Mouse (Mus musculus) hindbrain, postnatal 0 days (tissue): ENCODE results near the gene Wdr18. TPM values are rescaled to one million over a fixed set of nuclear protein-coding genes. Genes with fewer than 3 reads are reported as not detected.
A peak's percentile ranks its signal among the peaks of the same experiment; 100 is the strongest.

Experiments used
- ATAC-seq: fragments of 200-750 bp; cut with Nextera tagmentation; 2 replicates; pipeline ENCODE4 v1.8.0; 2017; ENCODE audit warnings: mild to moderate bottlenecking, moderate TSS enrichment, moderate library complexity
- DNase-seq: peaks from one replicate; pipeline ENCODE4 v3.0.0-alpha.2; 2015; ENCODE audit warnings: low spot score
- H3K27ac ChIP-seq: fragments of 300-500 bp; sonication (generic); 2 replicates; pipeline ENCODE4 v1.5.1; 2014; ENCODE audit warnings: mild to moderate bottlenecking
- H3K27me3 ChIP-seq: fragments of 300-500 bp; sonication (generic); 2 replicates; pipeline ENCODE4 v1.6.1; 2014; ENCODE audit warnings: low read length, mixed read lengths; ENCODE audit not compliant: insufficient read depth
- H3K36me3 ChIP-seq: fragments of 300-500 bp; sonication (generic); 2 replicates; pipeline ENCODE4 v1.6.1; 2014; ENCODE audit warnings: low read length, mixed read lengths; ENCODE audit not compliant: insufficient read depth
- H3K4me1 ChIP-seq: fragments of 300-500 bp; sonication (generic); 2 replicates; pipeline ENCODE4 v1.6.1; 2014; ENCODE audit warnings: antibody characterized with exemption, low read length, mixed read lengths; ENCODE audit not compliant: insufficient read depth
- H3K4me2 ChIP-seq: fragments of 300-500 bp; sonication (generic); 2 replicates; pipeline ENCODE4 v1.6.1; 2014; ENCODE audit warnings: low read depth, mild to moderate bottlenecking, low read length, moderate library complexity, mixed read lengths
- H3K4me3 ChIP-seq: fragments of 300-500 bp; sonication (generic); 2 replicates; pipeline ENCODE4 v1.5.1; 2014; ENCODE audit warnings: low read length
- H3K9ac ChIP-seq: fragments of 300-500 bp; sonication (generic); replicated peaks from 2 replicates; pipeline ENCODE4 v1.6.1; 2014; ENCODE audit warnings: mild to moderate bottlenecking, low read length, moderate library complexity, mixed read lengths
- H3K9me3 ChIP-seq: fragments of 300-500 bp; sonication (generic); 2 replicates; pipeline ENCODE4 v1.6.1; 2016; ENCODE audit warnings: low read length, mixed read lengths
- CTCF ChIP-seq: IDR thresholded peaks from 2 replicates; pipeline ENCODE4 v1.5.1; 2016; ENCODE audit warnings: antibody characterized with exemption, control low read depth, low read depth
- WGBS: fragments of 180-500 bp; shearing (Covaris S2); extraction: QIAGEN DNeasy Blood & Tissue Kit; methylation state at CpG from one replicate; pipeline ENCODE4 v1.1.7; 2014; 5-methylcytosine and 5-hydroxymethylcytosine counted together
- polyA plus RNA-seq: library from polyadenylated mRNA; unstranded; fragments of >200 nt; fragmentation: Nextera tagmentation; extraction: Ambion mirVana; gene quantifications from 2 replicates; pipeline ENCODE4 v1.2.1, GENCODE M21; 2015
- total RNA-seq: library from RNA; depleted of rRNA; stranded (reverse); fragments of >200 nt; gene quantifications from 2 replicates; pipeline ENCODE4 v1.2.3, GENCODE M21; 2014

The Wdr18 gene
- total and polyA plus RNA-seq, 2 experiments from 2014 or later, result 74.6 to 109 TPM

DNA sequence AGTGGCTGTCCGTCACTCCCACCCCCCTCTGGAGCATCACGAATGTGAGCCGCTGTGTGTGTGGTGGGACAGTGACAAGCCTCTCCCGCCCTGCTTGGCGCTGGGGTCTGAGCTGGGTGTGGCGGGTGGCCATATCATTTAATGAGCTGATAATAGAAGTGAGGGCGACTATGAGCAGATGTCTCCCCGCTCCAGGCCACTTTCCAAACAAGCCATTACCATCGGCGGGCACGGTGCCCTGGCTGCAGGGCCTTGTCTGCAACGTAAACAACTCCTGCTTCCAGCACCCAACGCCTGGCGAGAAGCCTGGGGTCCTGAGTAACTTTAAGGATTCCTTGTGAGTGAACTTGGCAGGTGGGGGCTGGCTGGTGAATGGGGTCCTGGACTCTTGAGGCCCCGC lies 37.9 kb downstream of the Wdr18 start:
- WGBS, result 6% methylated on average over 15 of the region's 15 CpGs
- Histone ChIP-seq H3K4me2 (peak overlapping the region; percentile 79), H3K9me3 (no peaks in the 10 kb centered on the region), H3K4me3 (peak overlapping the region; percentile 46), H3K36me3 (no peaks in the 10 kb centered on the region), H3K9ac (0 out of 2 replicates have a peak overlapping the region, but pooled peaks have one; percentile 28), H3K27me3 (0 out of 2 replicates have a peak, but pooled peaks cover 5% of the 10 kb centered on the region), H3K4me1 (peaks cover 9% of the 10 kb centered on the region; the same call in 1 of the 2 replicates), H3K27ac (0 out of 2 replicates have a peak overlapping the region, but pooled peaks have one; percentile 41)
- DNase-seq, result peak; percentile 61
- no peak for TF ChIP-seq CTCF
- ATAC-seq, result no peak

DNA sequence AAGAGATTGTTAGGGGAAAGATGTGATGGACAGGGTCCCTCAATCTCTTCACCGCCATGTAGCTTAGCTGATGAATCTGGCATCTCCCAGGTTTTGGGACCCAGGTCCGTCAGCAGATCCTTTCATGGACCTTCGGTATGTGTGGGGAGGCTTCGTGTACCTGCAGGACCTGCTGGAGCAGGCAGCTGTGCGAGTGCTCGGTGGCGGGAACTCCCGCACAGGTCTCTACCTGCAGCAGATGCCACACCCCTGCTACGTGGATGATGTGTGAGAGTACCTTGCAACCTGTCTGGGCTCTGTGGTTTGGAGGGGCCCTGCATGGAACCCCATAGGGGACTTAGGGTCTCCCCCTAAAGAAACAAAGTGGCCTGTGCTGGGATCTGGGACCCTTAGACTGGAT lies 42.0 kb downstream of the Wdr18 start:
- Histone ChIP-seq H3K27me3 (0 out of 2 replicates have a peak, but pooled peaks cover 5% of the 10 kb centered on the region), H3K4me3 (no peak overlapping the region), H3K36me3 (no peaks in the 10 kb centered on the region), H3K27ac (no peak overlapping the region), H3K4me2 (no peak overlapping the region), H3K9me3 (no peaks in the 10 kb centered on the region), H3K4me1 (peaks cover 13% of the 10 kb centered on the region; the same call in 1 of the 2 replicates), H3K9ac (no peak overlapping the region)
- 85% methylated on average over 9 of the region's 9 CpGs for WGBS
- no peak for DNase-seq
- no peak for TF ChIP-seq CTCF
- ATAC-seq, result no peak

DNA sequence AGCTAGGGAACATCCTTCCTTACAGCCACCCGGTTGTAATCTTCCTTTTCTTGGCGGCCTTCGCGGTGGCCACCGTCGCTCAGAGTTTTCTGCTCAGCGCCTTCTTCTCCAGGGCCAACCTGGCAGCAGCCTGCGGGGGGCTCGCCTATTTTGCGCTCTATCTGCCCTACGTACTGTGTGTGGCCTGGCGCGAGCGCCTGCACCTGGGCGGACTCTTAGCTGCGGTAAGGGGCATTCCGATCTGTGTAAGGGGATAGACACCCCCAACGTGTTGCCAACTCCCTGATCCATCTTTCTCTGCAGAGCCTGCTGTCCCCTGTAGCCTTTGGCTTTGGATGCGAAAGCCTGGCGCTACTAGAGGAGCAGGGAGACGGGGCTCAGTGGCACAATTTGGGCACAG lies 42.9 kb downstream of the Wdr18 start:
- Histone ChIP-seq H3K27ac (no peak overlapping the region), H3K9ac (no peak overlapping the region), H3K4me1 (peaks cover 9% of the 10 kb centered on the region; the same call in 1 of the 2 replicates), H3K4me2 (no peak overlapping the region), H3K36me3 (no peaks in the 10 kb centered on the region), H3K4me3 (no peak overlapping the region), H3K27me3 (0 out of 2 replicates have a peak, but pooled peaks cover 5% of the 10 kb centered on the region), H3K9me3 (no peaks in the 10 kb centered on the region)
- ATAC-seq (no peak), DNase-seq (no peak)
- no peak for TF ChIP-seq CTCF
- WGBS, result 22% methylated on average over 21 of the region's 21 CpGs

DNA sequence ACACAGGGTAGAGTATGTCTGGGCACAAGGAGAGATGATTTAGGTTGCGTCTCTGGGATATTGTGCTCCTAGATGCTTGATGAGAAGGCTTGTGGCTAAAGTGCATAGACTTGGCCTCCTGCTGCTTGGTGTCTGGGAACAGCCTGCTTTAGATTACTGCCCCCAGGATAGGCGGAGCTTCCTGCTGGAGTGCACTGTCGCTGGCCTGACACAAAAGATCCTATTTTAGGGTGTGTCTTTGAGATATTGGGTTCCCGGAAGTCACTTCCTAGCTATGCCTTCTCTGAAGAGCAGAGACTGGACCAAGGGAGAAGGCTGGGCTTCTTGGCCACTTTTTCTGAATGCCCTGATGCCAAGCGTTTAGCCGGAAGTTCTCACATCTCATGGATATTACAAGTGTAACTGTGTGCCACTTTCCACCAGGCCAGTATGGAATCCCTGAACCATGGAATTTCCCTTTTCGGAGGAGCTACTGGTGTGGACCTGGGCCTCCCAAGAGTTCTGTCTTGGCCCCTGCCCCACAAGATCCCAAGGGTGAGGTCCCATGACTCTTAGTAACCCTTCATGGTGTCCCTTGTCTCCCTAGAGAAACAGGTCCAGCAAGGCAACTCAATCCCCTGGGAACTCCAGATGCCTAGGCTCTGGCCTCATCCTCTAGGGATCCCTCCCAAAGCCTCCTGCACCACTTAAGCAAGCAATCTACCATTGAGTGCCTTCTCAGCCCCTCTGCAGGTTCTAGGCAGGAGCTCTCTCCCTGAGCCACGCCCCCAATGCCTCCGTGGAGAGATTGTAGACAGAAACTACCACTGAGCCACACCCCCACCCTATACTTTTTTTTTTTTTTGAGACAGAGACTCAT lies 43.7 kb downstream of the Wdr18 start:
- no peak overlapping the region for H3K27ac ChIP-seq
- H3K4me2 ChIP-seq, result no peak overlapping the region
- 0 out of 2 replicates have a peak, but pooled peaks cover 5% of the 10 kb centered on the region for H3K27me3 ChIP-seq
- H3K4me3 ChIP-seq, result no peak overlapping the region
- 64% methylated on average over 9 of the region's 9 CpGs for WGBS
- no peak for TF ChIP-seq CTCF
- H3K4me1 ChIP-seq, result 0 out of 2 replicates have a peak, but pooled peaks cover 7% of the 10 kb centered on the region
- no peaks in the 10 kb centered on the region for H3K36me3 ChIP-seq
- H3K9me3 ChIP-seq, result no peaks in the 10 kb centered on the region
- H3K9ac ChIP-seq, result no peak overlapping the region
- DNase-seq (no peak), ATAC-seq (no peak)

- 69% methylated on average over 8 of the region's 8 CpGs for WGBS
- no peak for TF ChIP-seq CTCF
- Histone ChIP-seq H3K36me3 (no peaks in the 10 kb centered on the region), H3K27me3 (0 out of 2 replicates have a peak, but pooled peaks cover 5% of the 10 kb centered on the region), H3K27ac (no peak overlapping the region), H3K4me2 (no peak overlapping the region), H3K4me1 (0 out of 2 replicates have a peak, but pooled peaks cover 7% of the 10 kb centered on the region), H3K4me3 (no peak overlapping the region), H3K9ac (no peak overlapping the region), H3K9me3 (no peaks in the 10 kb centered on the region)
- DNase-seq, result no peak
- peak; percentile 36; the same call in 1 of the 2 replicates for ATAC-seq
These were observed 44.3 kb downstream of the Wdr18 start for GRCm38 (mm10) chr10:80004233-80004705.

DNA sequence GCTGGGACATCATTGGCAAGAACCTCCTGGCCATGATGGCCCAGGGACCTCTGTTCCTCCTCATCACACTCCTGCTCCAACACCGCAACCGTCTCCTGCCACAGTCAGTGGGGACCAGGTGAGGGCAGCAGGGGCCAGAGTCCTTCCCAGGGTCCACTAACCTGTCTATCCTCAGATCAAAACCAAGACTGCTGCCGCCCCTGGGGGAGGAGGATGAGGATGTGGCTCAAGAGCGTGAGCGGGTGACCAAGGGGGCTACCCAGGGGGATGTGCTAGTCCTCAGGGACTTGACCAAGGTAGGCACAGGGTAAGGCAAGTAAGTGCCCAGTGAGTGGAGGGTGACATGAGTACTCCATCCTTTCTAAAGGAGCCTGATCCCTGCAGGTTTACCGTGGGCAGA lies 51.8 kb downstream of the Wdr18 start:
- TF ChIP-seq CTCF, result no peak
- no peak for DNase-seq
- peaks cover 12% of the 10 kb centered on the region; the same call in 1 of the 2 replicates for H3K27me3 ChIP-seq
- peaks cover 21% of the 10 kb centered on the region for H3K9me3 ChIP-seq
- H3K4me2 ChIP-seq, result no peak overlapping the region
- H3K9ac ChIP-seq, result no peak overlapping the region
- no peak overlapping the region for H3K4me3 ChIP-seq
- peaks cover 17% of the 10 kb centered on the region; the same call in 1 of the 2 replicates for H3K36me3 ChIP-seq
- no peaks in the 10 kb centered on the region for H3K4me1 ChIP-seq
- ATAC-seq, result no peak
- WGBS, result 90% methylated on average over 6 of the region's 6 CpGs
- H3K27ac ChIP-seq, result no peak overlapping the region
